Comparison of ENCODE assay signal across 17 mouse cellular contexts in the genomic region with DNA sequence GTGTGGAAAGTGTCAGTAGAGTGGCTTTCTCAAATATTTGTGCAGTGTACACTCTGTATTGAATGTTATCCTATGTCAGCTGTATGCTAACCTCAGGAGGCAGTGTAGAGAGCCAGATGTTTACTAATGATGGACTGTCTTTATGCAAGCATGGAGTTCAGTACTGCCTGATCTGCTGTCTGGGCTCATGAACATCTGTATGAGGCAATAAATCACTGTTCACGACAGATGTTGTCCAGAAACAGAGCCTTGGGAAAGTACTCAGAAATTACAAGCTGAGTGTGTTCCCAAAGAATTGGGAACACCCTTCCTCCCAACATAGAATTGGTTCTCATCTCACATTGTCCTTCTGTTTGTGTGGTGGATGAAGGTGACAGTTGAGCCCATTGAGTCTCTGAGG.
"Had no signal": no experiment of that assay in that cellular context is flagged by ENCODE, and none has a peak within 500 bp of the region (broad histone marks: within the 10 kb centered on the region; RNA-seq: fewer than 3 reads in every experiment).

No protein-coding gene starts in this region.

- H3K27me3 ChIP-seq: lung, embryonic 15.5 days; midbrain, embryonic 13.5 days; midbrain, embryonic 15.5 days; neural tube, embryonic 12.5 days; stomach, embryonic 15.5 days had no signal

- H3K4me3 ChIP-seq: lung, embryonic 15.5 days; megakaryocyte, embryonic 14.5 days; midbrain, embryonic 13.5 days; midbrain, embryonic 15.5 days; neural tube, embryonic 12.5 days; stomach, embryonic 15.5 days had no signal

- H3K4me1 ChIP-seq: lung, embryonic 15.5 days; midbrain, embryonic 13.5 days; midbrain, embryonic 15.5 days; neural tube, embryonic 12.5 days had no signal

- H3K27ac ChIP-seq: lung, embryonic 15.5 days; macrophage; midbrain, embryonic 13.5 days; midbrain, embryonic 15.5 days; neural tube, embryonic 12.5 days; stomach, embryonic 15.5 days had no signal

- ATAC-seq: liver, postnatal 0 days; lung, postnatal 0 days; midbrain, embryonic 13.5 days; midbrain, embryonic 15.5 days had no signal

- H3K36me3 ChIP-seq: lung, embryonic 15.5 days; midbrain, embryonic 15.5 days had no signal

- H3K9me3 ChIP-seq: lung, embryonic 15.5 days; midbrain, embryonic 13.5 days; midbrain, embryonic 15.5 days; neural tube, embryonic 12.5 days; stomach, embryonic 15.5 days had no signal

- H3K4me2 ChIP-seq: lung, embryonic 15.5 days; midbrain, embryonic 11.5 days; midbrain, embryonic 13.5 days; midbrain, embryonic 15.5 days; neural tube, embryonic 12.5 days; stomach, embryonic 15.5 days had no signal

- DNase-seq: liver, postnatal 0 days; lung, adult 2 months; lung, postnatal 14 days; lung, postnatal 36 days; right cerebral cortex, postnatal 14 days; thymus, adult 2 months; thymus, postnatal 25 days; thymus, postnatal 4 days had no signal

- H3K9ac ChIP-seq: liver, postnatal 0 days; lung, embryonic 15.5 days; midbrain, embryonic 13.5 days; midbrain, embryonic 15.5 days; neural tube, embryonic 12.5 days; stomach, embryonic 15.5 days had no signal
